Mouse (Mus musculus): Measurements from ENCODE around the gene Adar. TPM values are rescaled to one million over a fixed set of nuclear protein-coding genes. Genes with fewer than 3 reads are reported as not detected.

Adar gene
- polyA plus RNA-seq (2015; fragmentation: Illumina TruSeq; extraction: RNeasy Lipid Tissue Mini Kit (QIAGEN cat#74804); ENCODE audit: insufficient read depth, low read depth, low replicate concordance), result 8.9 TPM

GRCm38 (mm10) chr3:89714359-89715206 is at the start of gene Adar:
Adar (plus strand) TSS chr3:89715022.

GRCm38 (mm10) chr3:89764119-89764724 is 49.4 kb downstream of the Adar start, which contains the start of gene Chrnb2:
Chrnb2 (minus strand) TSS chr3:89764632.

GRCm38 (mm10) chr3:89772968-89773709 is 58.3 kb downstream of the Adar start, which contains the start of gene Ube2q1:
Ube2q1 (plus strand) TSS chr3:89773616.

Other genes starting within 250 kb of the Adar start
- gene Kcnn3, start 194.9 kb upstream of the Adar start, polyA plus RNA-seq (2015; fragmentation: Illumina TruSeq; extraction: RNeasy Lipid Tissue Mini Kit (QIAGEN cat#74804); ENCODE audit: insufficient read depth, low read depth, low replicate concordance), result 1.5 TPM
- 0.65 TPM for gene Chrnb2, start 49.6 kb downstream of the Adar start, polyA plus RNA-seq (2015; fragmentation: Illumina TruSeq; extraction: RNeasy Lipid Tissue Mini Kit (QIAGEN cat#74804); ENCODE audit: insufficient read depth, low read depth, low replicate concordance)
- 19.4 TPM for gene Ube2q1, start 58.6 kb downstream of the Adar start, polyA plus RNA-seq (2015; fragmentation: Illumina TruSeq; extraction: RNeasy Lipid Tissue Mini Kit (QIAGEN cat#74804); ENCODE audit: insufficient read depth, low read depth, low replicate concordance)
- 6.4 TPM for gene She, start 116.3 kb downstream of the Adar start, polyA plus RNA-seq (2015; fragmentation: Illumina TruSeq; extraction: RNeasy Lipid Tissue Mini Kit (QIAGEN cat#74804); ENCODE audit: insufficient read depth, low read depth, low replicate concordance)
- 4.7 TPM for gene Il6ra, start 198.2 kb downstream of the Adar start, polyA plus RNA-seq (2015; fragmentation: Illumina TruSeq; extraction: RNeasy Lipid Tissue Mini Kit (QIAGEN cat#74804); ENCODE audit: insufficient read depth, low read depth, low replicate concordance)
- 10.9 TPM for gene Atp8b2, start 248.5 kb downstream of the Adar start, polyA plus RNA-seq (2015; fragmentation: Illumina TruSeq; extraction: RNeasy Lipid Tissue Mini Kit (QIAGEN cat#74804); ENCODE audit: insufficient read depth, low read depth, low replicate concordance)